9 mouse cellular contexts compared by ENCODE assay signal in genomic region chr3:127257969-127258368, GRCm38 (mm10).
DNase-seq lines count a peak whose midpoint lies in the region; ATAC-seq and TF ChIP-seq lines count a peak whose summit lies in the region.
"Had no signal": no experiment of that assay in that cellular context is flagged by ENCODE, and none has a peak within 500 bp of the region (broad histone marks: within the 10 kb centered on the region; RNA-seq: fewer than 3 reads in every experiment).

No protein-coding gene starts in this region.

- H3K36me3 ChIP-seq in kidney, embryonic 14.5 days (ENCODE audit: control insufficient read depth, insufficient read depth, low read length): no peaks in the 10 kb centered on the region
- H3K36me3 ChIP-seq in midbrain, embryonic 16.5 days (ENCODE audit: control insufficient read depth, insufficient read depth, low read length): no peaks in the 10 kb centered on the region

- H3K27me3 ChIP-seq in kidney, embryonic 14.5 days (ENCODE audit: control insufficient read depth, insufficient read depth, low read length): no peaks in the 10 kb centered on the region
- no peaks in the 10 kb centered on the region for H3K27me3 ChIP-seq in midbrain, embryonic 16.5 days (ENCODE audit: control insufficient read depth, insufficient read depth, low read depth, low read length)
- H3K27me3 ChIP-seq: Patski had no signal

- H3K4me1 ChIP-seq in kidney, embryonic 14.5 days (ENCODE audit: control insufficient read depth, insufficient read depth, low read length): 0 out of 2 replicates have a peak, but pooled peaks cover 3% of the 10 kb centered on the region
- H3K4me1 ChIP-seq in midbrain, embryonic 16.5 days (ENCODE audit: control insufficient read depth, insufficient read depth, low read length): peaks cover 31% of the 10 kb centered on the region

- peak overlapping the region; percentile 39 for H3K4me2 ChIP-seq in kidney, embryonic 14.5 days (replicated peaks; ENCODE audit: low read depth, low read length)
- H3K4me2 ChIP-seq in midbrain, embryonic 16.5 days (ENCODE audit: low read length): peak overlapping the region; percentile 60

- peak overlapping the region; percentile 15; the same call in 1 of the 2 replicates for H3K27ac ChIP-seq in layer of hippocampus, adult 2 months
- peak overlapping the region; percentile 6; the same call in 1 of the 2 replicates for H3K27ac ChIP-seq in kidney, embryonic 14.5 days (ENCODE audit: low read depth, low read length)
- H3K27ac ChIP-seq in midbrain, embryonic 16.5 days (ENCODE audit: low read length): peak overlapping the region; percentile 72

- no peaks in the 10 kb centered on the region for H3K9me3 ChIP-seq in kidney, embryonic 14.5 days (ENCODE audit: control insufficient read depth, low read length)
- no peaks in the 10 kb centered on the region for H3K9me3 ChIP-seq in midbrain, embryonic 16.5 days (replicated peaks; ENCODE audit: control insufficient read depth, low read length, poor library complexity, severe bottlenecking)

- no peak for DNase-seq in layer of hippocampus, adult 2 months (ENCODE audit: low spot score in 2 of 2)
- DNase-seq in layer of hippocampus, adult 8-10 months (ENCODE audit: low spot score in 2 of 2): no peak
- peak; percentile 57 for DNase-seq in cerebellum, adult 11-12 months
- DNase-seq in gastrocnemius, postnatal 25 days: peak; percentile 4
- DNase-seq in layer of hippocampus, postnatal 25 days (ENCODE audit: extremely low spot score in 1 of 2, low spot score in 1 of 2): no peak
- no peak for DNase-seq in frontal cortex, postnatal 25 days (ENCODE audit: low spot score in 2 of 2)

- WGBS in kidney, embryonic 14.5 days: under 1% methylated on average over 18 of the region's 18 CpGs
- WGBS in midbrain, embryonic 16.5 days: under 1% methylated on average over 12 of the region's 18 CpGs

- no peak for TF ChIP-seq CTCF in layer of hippocampus, adult 2 months (conservative IDR thresholded peaks at IDR 0.05)

- H3K4me3 ChIP-seq in layer of hippocampus, adult 2 months: peak overlapping the region; percentile 44
- peak overlapping the region; percentile 39 for H3K4me3 ChIP-seq in kidney, embryonic 14.5 days (ENCODE audit: low read length)
- H3K4me3 ChIP-seq in midbrain, embryonic 16.5 days (ENCODE audit: low read depth, low read length): peak overlapping the region; percentile 32

- H3K9ac ChIP-seq in kidney, embryonic 14.5 days (ENCODE audit: low read depth, low read length): 0 out of 2 replicates have a peak overlapping the region, but pooled peaks have one; percentile 32
- H3K9ac ChIP-seq in midbrain, embryonic 16.5 days (ENCODE audit: low read depth, low read length): peak overlapping the region; percentile 59; the same call in 1 of the 2 replicates

- ATAC-seq in kidney, embryonic 14.5 days (ENCODE audit: low FRiP score, low TSS enrichment): peak; percentile 41
- peak; percentile 50 for ATAC-seq in midbrain, embryonic 16.5 days

Comparison
In these comparisons a context has a peak if more than half of its experiments do, and no peak if none do; other contexts are left out.
1. DNase-seq: peak in cerebellum, adult 11-12 months (single experiment) and gastrocnemius, postnatal 25 days (single experiment); none in layer of hippocampus, adult 2 months (0 of 2), layer of hippocampus, adult 8-10 months (0 of 2), layer of hippocampus, postnatal 25 days (0 of 2) and frontal cortex, postnatal 25 days (0 of 2).
2. H3K27ac ChIP-seq: peak in every context shown above with its lines; median percentile 72 in midbrain, embryonic 16.5 days; 15 in layer of hippocampus, adult 2 months; 6 in kidney, embryonic 14.5 days.
3. Peak in every context shown above with its lines, with median percentiles within 50 percentile points of each other: H3K4me3 ChIP-seq.